Mouse (Mus musculus): Measurements from ENCODE around the gene Fam107b. TPM values are rescaled to one million over a fixed set of nuclear protein-coding genes. Genes with fewer than 3 reads are reported as not detected.

Fam107b gene
- polyA plus RNA-seq, 1 experiment from 2014 or later: 26.5 TPM

DNA sequence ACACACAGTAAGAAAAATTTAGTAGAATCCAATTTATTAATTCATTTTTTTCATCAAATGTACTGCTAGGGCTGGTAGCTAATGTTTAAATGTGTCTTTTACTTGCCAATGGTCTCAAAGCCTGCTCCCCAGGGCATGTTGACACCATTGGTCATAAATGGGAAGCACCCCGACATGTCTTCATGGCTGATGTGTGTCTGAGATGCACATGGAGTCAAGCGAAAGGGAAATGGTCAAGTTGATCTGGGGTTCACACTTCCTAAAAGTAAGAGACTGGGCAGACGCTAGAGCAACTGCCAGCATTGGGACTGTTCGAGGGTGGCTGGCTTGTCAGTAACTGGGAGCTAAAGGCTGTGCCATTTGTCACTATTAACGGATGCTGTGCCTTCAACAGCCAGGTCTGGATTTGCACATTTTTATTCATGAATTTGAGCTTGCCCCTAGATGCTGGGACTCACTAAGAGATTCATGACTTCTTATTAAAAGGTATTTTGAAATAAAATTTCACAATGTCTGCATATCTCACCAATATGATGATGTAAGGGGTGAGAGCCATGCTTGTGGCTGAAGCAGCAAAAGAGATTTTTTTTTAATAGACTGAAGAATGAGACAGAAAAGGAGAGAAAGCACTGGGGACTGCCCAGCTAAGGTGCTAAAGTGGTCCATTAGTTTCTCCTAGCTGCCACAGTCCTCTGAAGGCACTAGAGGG lies 60.6 kb downstream of the Fam107b start:
- Histone ChIP-seq H3K27ac (replicated peaks in 1 of 2; ENCODE audit: control insufficient read depth in 1 of 2, insufficient read depth in 1 of 2, low read depth in 2 of 2, low read length in 2 of 2) (no peak overlapping the region), H3K27me3 (ENCODE audit: control insufficient read depth, insufficient read depth, low read length) (no peaks in the 10 kb centered on the region)
- 78% methylated on average over 5 of the region's 5 CpGs for WGBS

GRCm38 (mm10) chr2:3633137-3633536 lies 62.8 kb downstream of the Fam107b start:
- ATAC-seq (ENCODE audit: insufficient number of reproducible peaks, insufficient read depth, low FRiP score, low read depth): no peak

More for the DNA sequence above, 60.6 kb downstream of the Fam107b start:
- no peak overlapping the region for H3K4me3 ChIP-seq (ENCODE audit: control insufficient read depth in 1 of 2, insufficient read depth in 1 of 2, low read depth in 1 of 2, low read length in 2 of 2)
- no peaks in the 10 kb centered on the region for H3K36me3 ChIP-seq (ENCODE audit: control insufficient read depth, insufficient read depth, low read length)
- no peak overlapping the region for H3K4me2 ChIP-seq (ENCODE audit: low read length)
- H3K4me1 ChIP-seq (ENCODE audit: control insufficient read depth in 2 of 2, insufficient read depth in 2 of 2, low read length in 2 of 2): no peaks in the 10 kb centered on the region
- ATAC-seq (ENCODE audit: insufficient number of reproducible peaks, insufficient read depth, low FRiP score, low read depth): no peak
- H3K9me3 ChIP-seq (ENCODE audit: control insufficient read depth, low read length): no peaks in the 10 kb centered on the region
- H3K9ac ChIP-seq (ENCODE audit: low read length): no peak overlapping the region

GRCm38 (mm10) chr2:3636771-3637170 lies 66.5 kb downstream of the Fam107b start:
- Histone ChIP-seq H3K36me3 (ENCODE audit: control insufficient read depth, insufficient read depth, low read length) (no peaks in the 10 kb centered on the region), H3K4me2 (ENCODE audit: low read length) (no peak overlapping the region), H3K4me1 (ENCODE audit: control insufficient read depth in 2 of 2, insufficient read depth in 2 of 2, low read length in 2 of 2) (no peaks in the 10 kb centered on the region), H3K27ac (replicated peaks in 1 of 2; ENCODE audit: control insufficient read depth in 1 of 2, insufficient read depth in 1 of 2, low read depth in 2 of 2, low read length in 2 of 2) (no peak overlapping the region), H3K9ac (ENCODE audit: low read length) (no peak overlapping the region), H3K27me3 (ENCODE audit: control insufficient read depth, insufficient read depth, low read length) (no peaks in the 10 kb centered on the region), H3K4me3 (ENCODE audit: control insufficient read depth in 1 of 2, insufficient read depth in 1 of 2, low read depth in 1 of 2, low read length in 2 of 2) (no peak overlapping the region), H3K9me3 (ENCODE audit: control insufficient read depth, low read length) (no peaks in the 10 kb centered on the region)
- ATAC-seq (ENCODE audit: insufficient number of reproducible peaks, insufficient read depth, low FRiP score, low read depth): no peak
- WGBS: 80% methylated on average over 5 of the region's 5 CpGs

More at GRCm38 (mm10) chr2:3633137-3633536, 62.8 kb downstream of the Fam107b start:
- Histone ChIP-seq H3K4me2 (ENCODE audit: low read length) (no peak overlapping the region), H3K27me3 (ENCODE audit: control insufficient read depth, insufficient read depth, low read length) (no peaks in the 10 kb centered on the region), H3K36me3 (ENCODE audit: control insufficient read depth, insufficient read depth, low read length) (no peaks in the 10 kb centered on the region), H3K4me1 (ENCODE audit: control insufficient read depth in 2 of 2, insufficient read depth in 2 of 2, low read length in 2 of 2) (no peaks in the 10 kb centered on the region), H3K4me3 (ENCODE audit: control insufficient read depth in 1 of 2, insufficient read depth in 1 of 2, low read depth in 1 of 2, low read length in 2 of 2) (no peak overlapping the region), H3K9ac (ENCODE audit: low read length) (no peak overlapping the region), H3K9me3 (ENCODE audit: control insufficient read depth, low read length) (no peaks in the 10 kb centered on the region), H3K27ac (replicated peaks in 1 of 2; ENCODE audit: control insufficient read depth in 1 of 2, insufficient read depth in 1 of 2, low read depth in 2 of 2, low read length in 2 of 2) (no peak overlapping the region)
- WGBS: 83% methylated on average over 9 of the region's 9 CpGs

GRCm38 (mm10) chr2:3641001-3641770 lies 70.9 kb downstream of the Fam107b start:
- Histone ChIP-seq H3K9me3 (ENCODE audit: control insufficient read depth, low read length) (no peaks in the 10 kb centered on the region), H3K27ac (replicated peaks in 1 of 2; ENCODE audit: control insufficient read depth in 1 of 2, insufficient read depth in 1 of 2, low read depth in 2 of 2, low read length in 2 of 2) (no peak overlapping the region), H3K4me2 (ENCODE audit: low read length) (no peak overlapping the region), H3K36me3 (ENCODE audit: control insufficient read depth, insufficient read depth, low read length) (no peaks in the 10 kb centered on the region), H3K4me3 (ENCODE audit: control insufficient read depth in 1 of 2, insufficient read depth in 1 of 2, low read depth in 1 of 2, low read length in 2 of 2) (no peak overlapping the region), H3K27me3 (ENCODE audit: control insufficient read depth, insufficient read depth, low read length) (no peaks in the 10 kb centered on the region), H3K4me1 (ENCODE audit: control insufficient read depth in 2 of 2, insufficient read depth in 2 of 2, low read length in 2 of 2) (no peaks in the 10 kb centered on the region), H3K9ac (ENCODE audit: low read length) (no peak overlapping the region)
- 71% methylated on average over 9 of the region's 9 CpGs for WGBS
- no peak for ATAC-seq (ENCODE audit: insufficient number of reproducible peaks, insufficient read depth, low FRiP score, low read depth)

- H3K4me2 ChIP-seq (ENCODE audit: low read length): no peak overlapping the region
- no peak for ATAC-seq (ENCODE audit: insufficient number of reproducible peaks, insufficient read depth, low FRiP score, low read depth)
- H3K4me3 ChIP-seq (ENCODE audit: control insufficient read depth in 1 of 2, insufficient read depth in 1 of 2, low read depth in 1 of 2, low read length in 2 of 2): no peak overlapping the region
- no peaks in the 10 kb centered on the region for H3K27me3 ChIP-seq (ENCODE audit: control insufficient read depth, insufficient read depth, low read length)
- H3K27ac ChIP-seq (replicated peaks in 1 of 2; ENCODE audit: control insufficient read depth in 1 of 2, insufficient read depth in 1 of 2, low read depth in 2 of 2, low read length in 2 of 2): no peak overlapping the region
- H3K9ac ChIP-seq (ENCODE audit: low read length): no peak overlapping the region
- no peaks in the 10 kb centered on the region for H3K4me1 ChIP-seq (ENCODE audit: control insufficient read depth in 2 of 2, insufficient read depth in 2 of 2, low read length in 2 of 2)
- H3K36me3 ChIP-seq (ENCODE audit: control insufficient read depth, insufficient read depth, low read length): no peaks in the 10 kb centered on the region
- no peaks in the 10 kb centered on the region for H3K9me3 ChIP-seq (ENCODE audit: control insufficient read depth, low read length)
Observed at GRCm38 (mm10) chr2:3642949-3643348, 72.7 kb downstream of the Fam107b start.

GRCm38 (mm10) chr2:3645741-3646140 lies 75.5 kb downstream of the Fam107b start:
- Histone ChIP-seq H3K27ac (replicated peaks in 1 of 2; ENCODE audit: control insufficient read depth in 1 of 2, insufficient read depth in 1 of 2, low read depth in 2 of 2, low read length in 2 of 2) (no peak overlapping the region), H3K4me1 (ENCODE audit: control insufficient read depth in 2 of 2, insufficient read depth in 2 of 2, low read length in 2 of 2) (no peaks in the 10 kb centered on the region), H3K4me3 (ENCODE audit: control insufficient read depth in 1 of 2, insufficient read depth in 1 of 2, low read depth in 1 of 2, low read length in 2 of 2) (no peak overlapping the region), H3K4me2 (ENCODE audit: low read length) (no peak overlapping the region), H3K9ac (ENCODE audit: low read length) (no peak overlapping the region), H3K36me3 (ENCODE audit: control insufficient read depth, insufficient read depth, low read length) (no peaks in the 10 kb centered on the region), H3K27me3 (ENCODE audit: control insufficient read depth, insufficient read depth, low read length) (no peaks in the 10 kb centered on the region), H3K9me3 (ENCODE audit: control insufficient read depth, low read length) (no peaks in the 10 kb centered on the region)
- WGBS: 89% methylated on average over 4 of the region's 4 CpGs
- ATAC-seq (ENCODE audit: insufficient number of reproducible peaks, insufficient read depth, low FRiP score, low read depth): no peak

GRCm38 (mm10) chr2:3649171-3649570 lies 78.9 kb downstream of the Fam107b start:
- WGBS: 63% methylated on average over 5 of the region's 5 CpGs
- no peaks in the 10 kb centered on the region for H3K27me3 ChIP-seq (ENCODE audit: control insufficient read depth, insufficient read depth, low read length)
- no peak for ATAC-seq (ENCODE audit: insufficient number of reproducible peaks, insufficient read depth, low FRiP score, low read depth)

More at GRCm38 (mm10) chr2:3649171-3649570, 78.9 kb downstream of the Fam107b start:
- no peak overlapping the region for H3K4me3 ChIP-seq (ENCODE audit: control insufficient read depth in 1 of 2, insufficient read depth in 1 of 2, low read depth in 1 of 2, low read length in 2 of 2)
- H3K4me1 ChIP-seq (ENCODE audit: control insufficient read depth in 2 of 2, insufficient read depth in 2 of 2, low read length in 2 of 2): peaks cover 0 to 3% of the 10 kb centered on the region in 2 experiments; a peak in 1 of 4 replicates
- H3K9ac ChIP-seq (ENCODE audit: low read length): no peak overlapping the region
- H3K36me3 ChIP-seq (ENCODE audit: control insufficient read depth, insufficient read depth, low read length): no peaks in the 10 kb centered on the region
- H3K9me3 ChIP-seq (ENCODE audit: control insufficient read depth, low read length): no peaks in the 10 kb centered on the region
- H3K27ac ChIP-seq (replicated peaks in 1 of 2; ENCODE audit: control insufficient read depth in 1 of 2, insufficient read depth in 1 of 2, low read depth in 2 of 2, low read length in 2 of 2): no peak overlapping the region
- H3K4me2 ChIP-seq (ENCODE audit: low read length): no peak overlapping the region

Data from heart, embryonic 14.5 days (tissue).